ENCODE assay signal across 33 mouse cellular contexts in the genomic region with DNA sequence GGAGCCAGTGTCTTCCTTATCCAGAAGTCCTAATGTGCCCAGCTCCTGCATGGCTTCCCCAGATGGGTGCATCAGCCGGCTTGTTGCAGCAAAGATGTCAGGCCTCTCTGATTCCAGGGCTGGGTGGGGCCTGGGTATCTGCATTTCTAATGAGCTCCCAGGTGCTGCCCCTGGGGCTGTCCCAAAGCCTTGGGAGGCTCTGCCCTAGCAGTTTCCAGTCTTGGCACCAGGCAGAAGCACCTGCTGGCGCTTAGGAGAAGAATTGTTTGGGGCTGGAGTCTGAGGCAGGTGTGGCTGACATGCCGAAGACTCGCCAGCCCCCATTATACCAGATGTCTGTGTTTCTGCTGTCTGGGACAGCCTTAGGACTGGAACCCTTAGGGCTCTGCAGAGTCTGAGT. TPM values are rescaled to one million over a fixed set of nuclear protein-coding genes. Genes with fewer than 3 reads are reported as not detected.
"Had no signal": no experiment of that assay in that cellular context is flagged by ENCODE, and none has a peak within 500 bp of the region (broad histone marks: within the 10 kb centered on the region; RNA-seq: fewer than 3 reads in every experiment).

No protein-coding gene starts in this region.

- H3K36me3 ChIP-seq: lung, embryonic 15.5 days; midbrain, embryonic 13.5 days; neural tube, embryonic 13.5 days; stomach, embryonic 15.5 days had no signal

- H3K27me3 ChIP-seq: midbrain, embryonic 13.5 days; stomach, embryonic 15.5 days had no signal

- H3K27ac ChIP-seq: kidney, postnatal 0 days; left cerebral cortex, adult 2 months; lung, embryonic 15.5 days; midbrain, embryonic 13.5 days; neural tube, embryonic 13.5 days; stomach, embryonic 15.5 days had no signal

- DNase-seq: kidney, adult 18-20 months; kidney, adult 9 months; kidney, postnatal 25 days; layer of hippocampus, postnatal 36 days; lung, adult 18-20 months; lung, postnatal 10 days; lung, postnatal 4 days; retina, postnatal 1 day; right cerebral cortex, postnatal 25 days; spleen, adult 18-20 months; thymus, postnatal 25 days had no signal

- H3K9ac ChIP-seq: liver, embryonic 14.5 days; lung, embryonic 15.5 days; midbrain, embryonic 13.5 days; neural tube, embryonic 13.5 days; stomach, embryonic 15.5 days had no signal

- H3K4me1 ChIP-seq: neural tube, embryonic 13.5 days; stomach, embryonic 15.5 days had no signal

- H3K9me3 ChIP-seq: lung, embryonic 15.5 days; midbrain, embryonic 13.5 days; neural tube, embryonic 13.5 days; stomach, embryonic 15.5 days had no signal

- H3K4me2 ChIP-seq: lung, embryonic 15.5 days; midbrain, embryonic 13.5 days; neural tube, embryonic 13.5 days; stomach, embryonic 15.5 days had no signal

- H3K4me3 ChIP-seq: left cerebral cortex, adult 2 months; lung, embryonic 15.5 days; midbrain, embryonic 13.5 days; myocyte; neural tube, embryonic 13.5 days; stomach, embryonic 15.5 days had no signal

- ATAC-seq: midbrain, embryonic 13.5 days; midbrain, embryonic 16.5 days had no signal

RNA-seq across cellular contexts. Expression of a gene that starts 15.7 kb away (rescaled TPM):
- total RNA-seq: layer of hippocampus, adult 8-10 months; layer of hippocampus, postnatal 10 days; layer of hippocampus, postnatal 36 days; monocyte, adult 5-6 weeks; neutrophil, adult 5-6 weeks had no signal
- polyA plus RNA-seq: myocyte had no signal

RNA-seq across cellular contexts. Expression of a gene that starts 19.8 kb away (rescaled TPM):
- total RNA-seq: layer of hippocampus, adult 8-10 months; layer of hippocampus, postnatal 10 days; layer of hippocampus, postnatal 36 days; left cerebral cortex, adult 2 months; left cerebral cortex, postnatal 10 days; left cerebral cortex, postnatal 36 days; megakaryocyte progenitor cell, adult 5-6 weeks; megakaryocyte-erythroid progenitor cell, adult 5-6 weeks; monocyte, adult 5-6 weeks; neutrophil, adult 5-6 weeks had no signal
- polyA plus RNA-seq: intestine, embryonic 16.5 days; kidney, postnatal 0 days; large intestine, adult 2 months; limb, embryonic 11.5 days; limb, embryonic 14.5 days; liver, embryonic 14.5 days; lung, embryonic 15.5 days; midbrain, embryonic 13.5 days; midbrain, embryonic 16.5 days; myocyte; neural tube, embryonic 13.5 days; stomach, embryonic 15.5 days; thymus, postnatal 0 days had no signal

RNA-seq across cellular contexts. Expression of a gene that starts 26.3 kb away (rescaled TPM):
- total RNA-seq: layer of hippocampus, adult 8-10 months; layer of hippocampus, postnatal 10 days; layer of hippocampus, postnatal 36 days; left cerebral cortex, adult 2 months; left cerebral cortex, postnatal 10 days; left cerebral cortex, postnatal 36 days; megakaryocyte progenitor cell, adult 5-6 weeks; megakaryocyte-erythroid progenitor cell, adult 5-6 weeks; monocyte, adult 5-6 weeks; neutrophil, adult 5-6 weeks had no signal
- polyA plus RNA-seq: intestine, embryonic 16.5 days; kidney, postnatal 0 days; large intestine, adult 2 months; limb, embryonic 11.5 days; limb, embryonic 14.5 days; liver, embryonic 14.5 days; lung, embryonic 15.5 days; midbrain, embryonic 13.5 days; midbrain, embryonic 16.5 days; myocyte; neural tube, embryonic 13.5 days; stomach, embryonic 15.5 days; thymus, postnatal 0 days had no signal

RNA-seq across cellular contexts. Expression of a gene that starts 35.7 kb away (rescaled TPM):
- total RNA-seq: layer of hippocampus, adult 8-10 months; layer of hippocampus, postnatal 10 days; layer of hippocampus, postnatal 36 days; left cerebral cortex, adult 2 months; left cerebral cortex, postnatal 10 days; left cerebral cortex, postnatal 36 days; megakaryocyte progenitor cell, adult 5-6 weeks; megakaryocyte-erythroid progenitor cell, adult 5-6 weeks; monocyte, adult 5-6 weeks; neutrophil, adult 5-6 weeks had no signal
- polyA plus RNA-seq: intestine, embryonic 16.5 days; kidney, postnatal 0 days; large intestine, adult 2 months; limb, embryonic 11.5 days; limb, embryonic 14.5 days; liver, embryonic 14.5 days; lung, embryonic 15.5 days; midbrain, embryonic 13.5 days; midbrain, embryonic 16.5 days; myocyte; neural tube, embryonic 13.5 days; stomach, embryonic 15.5 days; thymus, postnatal 0 days had no signal

RNA-seq across cellular contexts. Expression of a gene that starts 40.5 kb away (rescaled TPM):
- total RNA-seq: layer of hippocampus, adult 8-10 months; layer of hippocampus, postnatal 10 days; layer of hippocampus, postnatal 36 days; left cerebral cortex, adult 2 months; left cerebral cortex, postnatal 10 days; left cerebral cortex, postnatal 36 days; megakaryocyte progenitor cell, adult 5-6 weeks; megakaryocyte-erythroid progenitor cell, adult 5-6 weeks; monocyte, adult 5-6 weeks; neutrophil, adult 5-6 weeks had no signal
- polyA plus RNA-seq: intestine, embryonic 16.5 days; kidney, postnatal 0 days; large intestine, adult 2 months; limb, embryonic 11.5 days; limb, embryonic 14.5 days; liver, embryonic 14.5 days; lung, embryonic 15.5 days; midbrain, embryonic 13.5 days; midbrain, embryonic 16.5 days; myocyte; neural tube, embryonic 13.5 days; stomach, embryonic 15.5 days; thymus, postnatal 0 days had no signal
